Mouse (Mus musculus) testis, adult 2 months (tissue): Measurements from ENCODE around the gene Nacc2. TPM values are rescaled to one million over a fixed set of nuclear protein-coding genes. Genes with fewer than 3 reads are reported as not detected.
A peak's percentile ranks its signal among the peaks of the same experiment; 100 is the strongest.

Experiments
- H3K27ac ChIP-seq: fragments of 200-500 bp; 2 replicates; pipeline ENCODE4 v1.5.1; 2012; ENCODE audit warnings: low read depth, low read length; ENCODE audit not compliant: control insufficient read depth, insufficient read depth
- H3K27me3 ChIP-seq: fragments of 200-500 bp; 2 replicates; pipeline ENCODE4 v1.6.1; 2012; ENCODE audit warnings: mild to moderate bottlenecking, low read length, moderate library complexity; ENCODE audit not compliant: control insufficient read depth, insufficient read depth
- H3K36me3 ChIP-seq: fragments of 200-500 bp; 2 replicates; pipeline ENCODE4 v1.6.1; 2012; ENCODE audit warnings: mild to moderate bottlenecking, low read length; ENCODE audit not compliant: control insufficient read depth, insufficient read depth
- H3K4me1 ChIP-seq: fragments of 200-500 bp; 2 replicates; pipeline ENCODE4 v1.6.1; 2012; ENCODE audit warnings: low read length; ENCODE audit not compliant: control insufficient read depth, insufficient read depth
- H3K4me3 ChIP-seq: fragments of 200-500 bp; 2 replicates; pipeline ENCODE4 v1.5.1; 2012; ENCODE audit warnings: low read depth, mild to moderate bottlenecking, low read length, moderate library complexity, mixed read lengths; ENCODE audit not compliant: control insufficient read depth
- CTCF ChIP-seq: fragments of 200-500 bp; IDR thresholded peaks from 2 replicates; pipeline ENCODE4 v1.5.1; 2012; ENCODE audit warnings: low read depth, mild to moderate bottlenecking, inconsistent platforms, low read length, moderate library complexity; ENCODE audit not compliant: control insufficient read depth, insufficient read depth, insufficient replicate concordance
- POLR2A ChIP-seq: fragments of 200-500 bp; IDR thresholded peaks from 2 replicates; pipeline ENCODE4 v1.6.1; 2012; ENCODE audit warnings: low read depth, mild to moderate bottlenecking, inconsistent platforms, low read length, moderate library complexity; ENCODE audit not compliant: control insufficient read depth
- polyA plus RNA-seq: library from polyadenylated mRNA; depleted of rRNA; stranded (reverse); fragments of >200 nt; gene quantifications from 2 replicates; pipeline ENCODE4 v1.2.3, GENCODE M21; 2012

The Nacc2 gene
- polyA plus RNA-seq, 1 experiment = 5.2 TPM

DNA sequence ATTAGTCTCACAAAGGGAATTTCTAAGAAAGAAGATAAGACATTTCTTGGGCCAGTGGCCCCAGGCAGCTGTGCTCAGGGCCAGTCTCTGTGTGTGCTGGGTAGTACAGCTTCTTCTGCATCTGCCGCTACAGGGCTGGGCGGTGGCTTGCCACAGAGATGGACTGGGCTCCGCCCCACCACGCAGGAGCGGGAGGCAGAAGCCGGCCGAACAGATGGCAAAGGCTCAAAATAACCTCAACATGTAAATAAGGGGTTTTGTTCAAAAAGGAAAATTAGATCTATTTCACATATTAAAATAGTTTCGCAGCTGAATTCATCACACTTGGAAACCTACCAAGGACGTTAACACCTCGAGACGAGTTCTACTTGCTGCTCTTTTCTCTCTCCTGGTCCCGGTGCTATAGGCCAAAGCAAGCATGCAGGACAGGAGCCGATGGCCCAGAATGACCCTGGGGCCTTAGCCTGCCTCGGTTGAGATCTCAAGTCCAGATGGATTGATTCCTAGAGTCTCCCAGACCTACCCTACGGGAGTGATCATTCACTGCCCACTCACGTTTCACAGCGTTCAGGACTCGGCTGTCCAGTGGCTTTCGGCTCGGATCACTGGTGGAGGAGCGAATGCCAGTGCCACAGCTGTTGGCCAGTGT, 61.9 kb downstream of the Nacc2 start:
- no peak for TF ChIP-seq CTCF
- TF ChIP-seq POLR2A = no peak
- no peak overlapping the region for H3K4me3 ChIP-seq
- H3K36me3 ChIP-seq = no peaks in the 10 kb centered on the region
- no peak overlapping the region for H3K27ac ChIP-seq
- no peaks in the 10 kb centered on the region for H3K27me3 ChIP-seq
- H3K4me1 ChIP-seq = no peaks in the 10 kb centered on the region

DNA sequence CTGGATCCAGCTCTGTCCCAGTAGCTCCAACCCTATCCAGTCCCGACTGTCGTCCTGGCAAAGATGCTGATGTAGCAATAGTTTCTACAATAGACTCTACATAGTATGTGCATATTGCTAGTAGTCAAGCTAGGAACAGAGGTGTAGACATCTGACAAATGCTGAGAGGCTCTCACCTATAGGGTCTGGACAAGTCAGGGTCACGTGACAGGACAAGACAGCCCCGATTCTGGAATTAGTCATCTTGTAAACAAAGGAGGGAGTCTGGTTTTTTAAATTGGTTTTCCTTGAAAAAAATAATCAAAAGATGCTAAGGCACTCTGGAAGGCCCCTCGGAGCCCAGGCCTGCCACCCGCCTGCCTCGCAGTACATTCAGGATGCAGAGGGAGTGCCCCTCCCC, 66.0 kb downstream of the Nacc2 start:
- TF ChIP-seq POLR2A (no peak), CTCF (no peak)

DNA sequence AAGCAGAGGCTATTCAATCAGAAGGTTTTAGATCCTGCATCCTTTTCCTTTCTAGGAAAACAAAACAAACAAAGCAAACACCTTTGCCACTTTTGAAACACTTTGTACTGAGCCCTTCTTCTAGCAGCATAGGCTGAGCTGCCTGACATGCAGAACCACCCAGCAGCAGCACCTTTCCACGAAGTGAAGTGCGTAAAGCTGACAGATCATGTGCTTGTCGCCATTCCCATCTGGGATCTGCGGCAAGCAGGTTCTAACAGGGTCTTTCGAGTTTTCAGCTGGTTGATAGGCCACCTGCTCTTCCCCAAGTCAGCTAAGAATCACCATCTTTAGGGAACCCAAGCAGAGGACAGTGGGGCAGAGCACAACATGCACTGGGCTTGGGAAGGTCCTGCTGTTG, 66.8 kb downstream of the Nacc2 start:
- Histone ChIP-seq H3K36me3 (no peaks in the 10 kb centered on the region), H3K4me1 (no peaks in the 10 kb centered on the region), H3K27me3 (no peaks in the 10 kb centered on the region), H3K27ac (no peak overlapping the region), H3K4me3 (no peak overlapping the region)
- TF ChIP-seq POLR2A (no peak), CTCF (no peak)

More for the DNA sequence above, 66.0 kb downstream of the Nacc2 start:
- H3K27me3 ChIP-seq = no peaks in the 10 kb centered on the region
- H3K36me3 ChIP-seq = no peaks in the 10 kb centered on the region
- H3K4me3 ChIP-seq = no peak overlapping the region
- no peak overlapping the region for H3K27ac ChIP-seq
- no peaks in the 10 kb centered on the region for H3K4me1 ChIP-seq

DNA sequence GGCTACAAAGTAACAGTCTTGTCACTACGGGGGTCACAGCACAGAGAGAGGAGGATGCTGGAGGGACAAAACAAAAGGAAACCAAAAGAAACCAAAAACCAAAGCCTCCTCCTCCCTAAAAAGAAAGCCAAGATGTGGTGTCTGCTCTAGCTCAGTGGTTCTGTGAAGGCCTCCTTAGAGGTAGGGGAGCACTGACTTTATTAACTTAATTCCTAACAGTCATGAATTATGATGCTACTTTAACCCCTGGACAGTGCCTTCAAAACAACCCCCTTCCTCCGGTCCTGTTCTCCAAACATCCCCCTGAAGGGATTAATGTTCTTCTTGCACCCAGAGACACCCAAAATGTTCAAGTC, 67.3 kb downstream of the Nacc2 start:
- TF ChIP-seq CTCF (no peak), POLR2A (no peak)
- Histone ChIP-seq H3K27ac (no peak overlapping the region), H3K4me1 (no peaks in the 10 kb centered on the region), H3K27me3 (no peaks in the 10 kb centered on the region), H3K36me3 (no peaks in the 10 kb centered on the region), H3K4me3 (no peak overlapping the region)

DNA sequence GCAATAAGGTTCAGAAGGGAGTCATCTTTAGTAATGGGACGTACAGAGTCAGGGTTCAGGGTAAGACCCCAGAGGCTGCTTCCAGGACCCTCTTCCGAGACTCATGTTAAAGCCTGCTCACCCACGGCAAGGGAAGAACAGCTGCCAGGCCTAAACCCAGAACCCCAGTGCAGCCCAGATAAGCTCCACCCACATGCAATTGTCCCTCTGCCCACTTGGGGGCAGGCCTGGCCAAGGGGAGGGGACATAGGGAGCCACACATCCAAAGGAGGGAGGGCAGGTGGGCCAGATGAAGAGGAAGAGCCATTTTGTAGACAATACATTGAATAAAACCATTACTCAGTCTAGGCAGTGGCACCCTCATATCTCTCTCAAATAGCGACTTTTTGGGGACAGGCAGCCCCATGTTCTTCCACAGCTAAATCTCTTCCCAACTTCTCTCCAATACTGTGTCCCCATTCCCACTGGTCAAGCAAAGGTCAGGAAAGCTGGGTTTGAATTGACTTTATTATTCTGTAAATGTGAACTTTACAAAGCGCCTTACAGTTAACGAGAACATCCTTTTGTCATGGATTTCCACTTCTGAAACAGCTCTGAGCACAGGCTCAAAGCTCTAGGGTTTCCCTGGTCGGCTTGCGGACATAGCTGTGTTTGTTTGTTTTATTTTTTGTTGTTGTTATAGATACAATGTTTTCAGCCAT, 67.8 kb downstream of the Nacc2 start:
- Histone ChIP-seq H3K27me3 (no peaks in the 10 kb centered on the region), H3K4me1 (no peaks in the 10 kb centered on the region), H3K4me3 (no peak overlapping the region), H3K27ac (no peak overlapping the region), H3K36me3 (no peaks in the 10 kb centered on the region)
- TF ChIP-seq CTCF = peak; percentile 83
- TF ChIP-seq POLR2A = no peak

DNA sequence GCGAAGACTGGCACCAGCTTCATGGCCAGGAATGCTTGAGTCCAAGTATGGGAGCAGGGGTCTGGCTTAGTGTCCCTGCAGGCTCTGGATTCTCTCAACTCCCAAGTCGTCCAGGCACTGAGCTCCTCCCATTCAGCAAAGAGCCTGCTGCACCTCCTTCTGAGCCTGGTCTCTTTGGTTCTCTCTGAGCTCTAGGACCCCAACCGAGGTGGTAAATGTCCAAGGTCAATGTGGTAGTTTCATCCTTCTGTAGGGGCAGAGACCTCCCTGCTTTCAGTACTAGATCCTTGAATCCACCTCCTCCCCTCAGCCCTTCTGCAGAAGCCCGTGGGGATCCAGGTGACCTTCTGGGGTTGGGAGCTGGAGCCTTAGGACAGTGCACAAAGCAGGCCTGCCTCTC, 70.2 kb downstream of the Nacc2 start:
- Histone ChIP-seq H3K27ac (no peak overlapping the region), H3K4me1 (no peaks in the 10 kb centered on the region), H3K36me3 (no peaks in the 10 kb centered on the region), H3K27me3 (no peaks in the 10 kb centered on the region), H3K4me3 (no peak overlapping the region)
- TF ChIP-seq CTCF = no peak
- no peak for TF ChIP-seq POLR2A

DNA sequence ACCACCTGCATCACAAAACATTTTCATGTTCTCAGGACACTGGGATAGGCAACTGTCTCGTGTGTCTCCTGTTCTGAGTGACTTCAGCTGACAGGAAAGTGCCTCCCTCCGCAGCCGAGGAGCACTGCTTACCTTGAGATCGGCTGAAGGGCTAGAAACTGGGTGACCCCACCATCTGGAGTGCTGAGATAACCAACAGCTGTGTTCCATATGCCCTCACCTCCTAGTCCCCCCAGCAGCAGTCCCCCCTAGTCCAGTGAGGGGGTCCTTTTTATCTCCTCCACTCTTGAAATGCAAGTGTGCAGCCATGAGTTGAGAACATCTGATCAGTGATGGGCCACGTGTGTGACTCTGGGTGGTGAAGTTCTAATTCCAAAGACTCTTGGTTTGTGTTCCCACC, 74.2 kb downstream of the Nacc2 start:
- H3K27ac ChIP-seq = no peak overlapping the region
- no peak overlapping the region for H3K4me3 ChIP-seq
- H3K27me3 ChIP-seq = no peaks in the 10 kb centered on the region
- no peaks in the 10 kb centered on the region for H3K36me3 ChIP-seq
- no peak for TF ChIP-seq POLR2A
- TF ChIP-seq CTCF = no peak
- no peaks in the 10 kb centered on the region for H3K4me1 ChIP-seq

DNA sequence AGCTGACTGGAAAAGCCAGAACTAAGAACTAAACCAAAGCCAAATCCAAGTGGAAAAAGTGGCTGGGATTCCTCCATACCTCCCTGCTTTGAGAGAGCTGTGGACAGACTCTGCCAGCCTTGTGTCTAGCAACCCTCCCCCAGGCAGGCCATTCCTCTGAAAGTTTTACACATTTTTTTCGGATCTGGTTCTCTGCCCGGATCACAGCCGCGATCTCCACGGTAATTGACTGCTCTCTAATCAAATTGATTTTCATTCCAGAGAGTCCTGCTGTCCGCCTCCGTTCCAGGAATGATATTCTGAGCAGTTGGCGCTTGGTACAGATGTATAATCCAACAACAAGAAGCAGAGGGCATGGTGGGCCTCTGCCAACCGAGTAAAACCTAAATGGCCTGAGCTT, 78.8 kb downstream of the Nacc2 start:
- no peaks in the 10 kb centered on the region for H3K36me3 ChIP-seq
- no peaks in the 10 kb centered on the region for H3K4me1 ChIP-seq
- no peaks in the 10 kb centered on the region for H3K27me3 ChIP-seq
- no peak overlapping the region for H3K27ac ChIP-seq
- TF ChIP-seq CTCF (no peak), POLR2A (no peak)
- H3K4me3 ChIP-seq = no peak overlapping the region
